ENCODE assay signal across 8 mouse cellular contexts in the genomic region with DNA sequence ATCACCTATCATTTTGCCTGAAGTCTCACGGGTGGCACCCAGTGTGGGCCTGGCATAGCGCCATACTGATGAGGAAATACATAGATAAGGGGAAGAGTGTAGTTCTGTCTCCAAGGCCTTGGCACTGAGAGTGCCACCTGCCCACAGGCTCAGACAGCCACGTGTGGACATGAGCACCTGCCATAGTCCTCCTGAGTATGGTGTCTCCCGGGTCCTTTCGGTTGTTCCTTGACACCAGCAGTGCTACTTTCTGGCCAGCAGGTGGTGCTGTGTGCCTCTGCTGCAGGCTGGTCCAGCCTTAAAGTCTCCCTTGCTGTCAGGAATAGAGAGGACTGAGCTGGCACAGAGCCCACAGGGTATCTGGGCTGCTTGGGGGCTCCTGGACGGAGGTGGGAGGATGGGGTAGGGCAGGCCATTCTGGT. TPM values are rescaled to one million over a fixed set of nuclear protein-coding genes. Genes with fewer than 3 reads are reported as not detected.
DNase-seq lines count a peak whose midpoint lies in the region; ATAC-seq and TF ChIP-seq lines count a peak whose summit lies in the region.

No protein-coding gene starts in this region.

- TF ChIP-seq POLR2A in testis, adult 2 months (IDR thresholded peaks at IDR 0.05; ENCODE audit: control insufficient read depth, low read depth, low read length): no peak

- H3K4me2 ChIP-seq in forebrain, embryonic 13.5 days: peak overlapping the region; percentile 66
- peak overlapping the region; percentile 78 for H3K4me2 ChIP-seq in liver, postnatal 0 days (ENCODE audit: low read depth, low read length)
- peak overlapping the region; percentile 57; the same call in 1 of the 2 replicates for H3K4me2 ChIP-seq in neural tube, embryonic 13.5 days

- H3K9me3 ChIP-seq in E14TG2a.4 (ENCODE audit: low read length): peaks cover 5% of the 10 kb centered on the region; the same call in 1 of the 2 replicates
- H3K9me3 ChIP-seq in forebrain, embryonic 13.5 days (replicated peaks): no peaks in the 10 kb centered on the region
- H3K9me3 ChIP-seq in liver, postnatal 0 days (ENCODE audit: low read length): no peaks in the 10 kb centered on the region
- H3K9me3 ChIP-seq in neural tube, embryonic 13.5 days: no peaks in the 10 kb centered on the region

- peak; percentile 90 to 91 for DNase-seq in heart, postnatal 10 days
- DNase-seq in kidney, postnatal 4 days: peak; percentile 87 to 90
- DNase-seq in liver, postnatal 0 days: peak; percentile 88

- intact Hi-C loops in heart, postnatal 10 days (cut with DNase I): loop anchor here (1.0 to 2.0 kb wide), 3 partner anchors 62 to 116 kb away; no protein-coding TSS in a partner anchor

- no peak overlapping the region for H3K27ac ChIP-seq in forebrain, embryonic 13.5 days
- peak overlapping the region; percentile 93 for H3K27ac ChIP-seq in liver, postnatal 0 days (ENCODE audit: low read depth)
- no peak overlapping the region for H3K27ac ChIP-seq in neural tube, embryonic 13.5 days (replicated peaks)
- H3K27ac ChIP-seq in testis, adult 2 months (ENCODE audit: control insufficient read depth, insufficient read depth, low read depth, low read length): peak overlapping the region; percentile 49

- TF ChIP-seq EP300 in liver, postnatal 0 days (IDR thresholded peaks at IDR 0.05; ENCODE audit: low read depth): peak; percentile 53; the same call in 1 of the 2 replicates

- ATAC-seq in cerebellum, adult (ENCODE audit: insufficient number of reproducible peaks, low FRiP score, low TSS enrichment): peak; percentile 85
- peak; percentile 73 for ATAC-seq in forebrain, embryonic 13.5 days
- peak; percentile 65 for ATAC-seq in liver, postnatal 0 days
- peak; percentile 73 for ATAC-seq in neural tube, embryonic 13.5 days (ENCODE audit: low read depth)

- peaks cover 73% of the 10 kb centered on the region for H3K27me3 ChIP-seq in E14TG2a.4 (ENCODE audit: insufficient read depth, low read length)
- 0 out of 2 replicates have a peak, but pooled peaks cover 9% of the 10 kb centered on the region for H3K27me3 ChIP-seq in forebrain, embryonic 13.5 days
- H3K27me3 ChIP-seq in liver, postnatal 0 days (ENCODE audit: insufficient read depth, low read length): no peaks in the 10 kb centered on the region
- no peaks in the 10 kb centered on the region for H3K27me3 ChIP-seq in neural tube, embryonic 13.5 days
- H3K27me3 ChIP-seq in testis, adult 2 months (ENCODE audit: control insufficient read depth, insufficient read depth, low read length): no peaks in the 10 kb centered on the region

- H3K36me3 ChIP-seq in E14TG2a.4 (ENCODE audit: insufficient read depth, low read length): no peaks in the 10 kb centered on the region
- H3K36me3 ChIP-seq in forebrain, embryonic 13.5 days (ENCODE audit: poor library complexity, severe bottlenecking): no peaks in the 10 kb centered on the region
- no peaks in the 10 kb centered on the region for H3K36me3 ChIP-seq in liver, postnatal 0 days (replicated peaks; ENCODE audit: insufficient read depth, low read length)
- H3K36me3 ChIP-seq in neural tube, embryonic 13.5 days: no peaks in the 10 kb centered on the region
- H3K36me3 ChIP-seq in testis, adult 2 months (ENCODE audit: control insufficient read depth, insufficient read depth, low read length): no peaks in the 10 kb centered on the region

- H3K4me3 ChIP-seq in E14TG2a.4 (replicated peaks; ENCODE audit: low read length): no peak overlapping the region
- no peak overlapping the region for H3K4me3 ChIP-seq in forebrain, embryonic 13.5 days
- H3K4me3 ChIP-seq in liver, postnatal 0 days (ENCODE audit: low read depth, low read length): no peak overlapping the region
- H3K4me3 ChIP-seq in neural tube, embryonic 13.5 days: no peak overlapping the region
- no peak overlapping the region for H3K4me3 ChIP-seq in testis, adult 2 months (ENCODE audit: control insufficient read depth, low read depth, low read length)

- peaks cover 87% of the 10 kb centered on the region for H3K4me1 ChIP-seq in E14TG2a.4 (replicated peaks; ENCODE audit: low read depth, low read length)
- peaks cover 22% of the 10 kb centered on the region for H3K4me1 ChIP-seq in forebrain, embryonic 13.5 days
- peaks cover 67% of the 10 kb centered on the region for H3K4me1 ChIP-seq in liver, postnatal 0 days (ENCODE audit: insufficient read depth)
- peaks cover 30% of the 10 kb centered on the region for H3K4me1 ChIP-seq in neural tube, embryonic 13.5 days (replicated peaks)
- peaks cover 12% of the 10 kb centered on the region for H3K4me1 ChIP-seq in testis, adult 2 months (ENCODE audit: control insufficient read depth, insufficient read depth, low read length)

- 18% methylated on average over 6 of the region's 6 CpGs for WGBS in forebrain, embryonic 13.5 days
- 11% methylated on average over 6 of the region's 6 CpGs for WGBS in liver, postnatal 0 days (ENCODE audit: insufficient replicate concordance)
- 19% methylated on average over 6 of the region's 6 CpGs for WGBS in neural tube, embryonic 13.5 days

- H3K9ac ChIP-seq in forebrain, embryonic 13.5 days: no peak overlapping the region
- H3K9ac ChIP-seq in liver, postnatal 0 days (replicated peaks): no peak overlapping the region
- no peak overlapping the region for H3K9ac ChIP-seq in neural tube, embryonic 13.5 days

- peak; percentile 94 for TF ChIP-seq CTCF in E14TG2a.4 (conservative IDR thresholded peaks at IDR 0.05; ENCODE audit: low read length)
- TF ChIP-seq CTCF in liver, postnatal 0 days (IDR thresholded peaks at IDR 0.05; ENCODE audit: low read depth): peak; percentile 100
- peak; percentile 97 for TF ChIP-seq CTCF in testis, adult 2 months (IDR thresholded peaks at IDR 0.05; ENCODE audit: control insufficient read depth, insufficient read depth, insufficient replicate concordance, low read depth, low read length)

RNA-seq across cellular contexts. Expression of a gene that starts 36.1 kb away (rescaled TPM):
- 2.6 and 3.0 TPM in 2 replicates for polyA plus RNA-seq in forebrain, embryonic 13.5 days (2015; fragmentation: Nextera tagmentation; extraction: Ambion mirVana)
- 1 to 10 TPM; 2.5 to 2.6 TPM for total RNA-seq in heart, postnatal 10 days (2021)
- 6.3 and 8.9 TPM in 2 replicates for polyA plus RNA-seq in liver, postnatal 0 days (2015; fragmentation: Nextera tagmentation; extraction: Ambion mirVana)
- 3.7 and 4.2 TPM in 2 replicates for polyA plus RNA-seq in neural tube, embryonic 13.5 days (2015; fragmentation: Nextera tagmentation; extraction: Ambion mirVana)
- 33.4 and 38.3 TPM in 2 replicates for polyA plus RNA-seq in testis, adult 2 months (2012; rRNA removed)

RNA-seq across cellular contexts. Expression of a gene that starts 49.1 kb away (rescaled TPM):
- polyA plus RNA-seq in forebrain, embryonic 13.5 days (2015; fragmentation: Nextera tagmentation; extraction: Ambion mirVana): 378 and 381 TPM in 2 replicates
- total RNA-seq in heart, postnatal 10 days (2021): 100 to 1,000 TPM; 345 to 350 TPM
- 49.0 and 57.5 TPM in 2 replicates for polyA plus RNA-seq in liver, postnatal 0 days (2015; fragmentation: Nextera tagmentation; extraction: Ambion mirVana)
- 467 and 490 TPM in 2 replicates for polyA plus RNA-seq in neural tube, embryonic 13.5 days (2015; fragmentation: Nextera tagmentation; extraction: Ambion mirVana)
- 43.5 and 46.5 TPM in 2 replicates for polyA plus RNA-seq in testis, adult 2 months (2012; rRNA removed)

Comparison
In these comparisons a context has a peak if more than half of its experiments do, and no peak if none do; other contexts are left out.
1. H3K27ac ChIP-seq: peak in liver, postnatal 0 days (single experiment) and testis, adult 2 months (single experiment); none in forebrain, embryonic 13.5 days (single experiment) and neural tube, embryonic 13.5 days (single experiment).
2. Peak in every context shown above with its lines, with median percentiles within 50 percentile points of each other: CTCF ChIP-seq, ATAC-seq, H3K4me2 ChIP-seq and DNase-seq.